Mouse (Mus musculus): ENCODE results near the gene Stx3. TPM values are rescaled to one million over a fixed set of nuclear protein-coding genes. Genes with fewer than 3 reads are reported as not detected.
A peak's percentile ranks its signal among the peaks of the same experiment; 100 is the strongest.

The Stx3 gene
- 10 to 100 TPM; 19.6 to 27.8 TPM for total RNA-seq (2021)
- long read RNA-seq, experiment 1, transcript Stx3-202 (11 exons, 2,810 nt), result minor isoform, 5 of 31 reads
- long read RNA-seq, experiment 1, transcript Stx3-208 (11 exons, 1,018 nt), result major isoform, 7 of 31 reads
- long read RNA-seq, experiment 1, partial matches to known transcripts, result 0 of 31 reads
- long read RNA-seq, experiment 1, other reads (novel, unspliced or antisense), result 16 of 31 reads
- long read RNA-seq, experiment 2, transcript Stx3-208 (11 exons, 1,018 nt), result major isoform, 6 of 21 reads
- long read RNA-seq, experiment 2, partial matches to known transcripts, result 2 of 21 reads
- long read RNA-seq, experiment 2, other reads (novel, unspliced or antisense), result 8 of 21 reads

DNA sequence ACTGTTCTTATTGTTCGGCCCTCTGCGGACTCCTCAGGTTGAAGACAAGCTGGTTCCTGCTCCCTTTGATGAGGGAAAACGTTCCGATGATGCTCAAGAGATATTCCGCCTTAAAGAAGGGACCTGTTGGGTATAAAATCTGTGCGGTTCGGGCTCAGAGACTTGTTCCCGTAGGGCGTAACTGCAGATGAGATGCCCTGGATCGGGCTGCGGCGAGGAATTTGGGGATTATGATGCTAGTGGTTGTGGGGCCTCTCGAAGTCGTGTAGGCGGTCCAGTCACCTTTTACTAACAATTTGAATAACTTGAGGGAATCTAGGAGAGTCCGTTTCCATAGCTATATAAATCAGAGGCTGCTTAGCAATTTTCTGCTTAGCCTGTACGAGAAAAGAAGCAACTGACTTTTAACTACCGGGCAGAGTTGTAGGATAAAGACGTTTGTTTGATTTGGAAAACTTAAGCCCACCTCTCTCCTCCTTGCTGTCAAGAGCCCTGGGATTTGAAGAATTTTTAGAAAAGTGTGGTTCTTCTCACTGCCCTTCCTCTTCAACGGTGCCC lies at the start of gene Stx3:
Gene Stx3 (minus strand): TSS at position 261 of the 558 bp plus-strand sequence.
- DNase-seq (ENCODE audit: low spot score in 2 of 2), result no peak

GRCm38 (mm10) chr19:11867837-11868236 lies 48.6 kb upstream of the Stx3 start:
- no peak for DNase-seq (ENCODE audit: low spot score in 2 of 2)

DNA sequence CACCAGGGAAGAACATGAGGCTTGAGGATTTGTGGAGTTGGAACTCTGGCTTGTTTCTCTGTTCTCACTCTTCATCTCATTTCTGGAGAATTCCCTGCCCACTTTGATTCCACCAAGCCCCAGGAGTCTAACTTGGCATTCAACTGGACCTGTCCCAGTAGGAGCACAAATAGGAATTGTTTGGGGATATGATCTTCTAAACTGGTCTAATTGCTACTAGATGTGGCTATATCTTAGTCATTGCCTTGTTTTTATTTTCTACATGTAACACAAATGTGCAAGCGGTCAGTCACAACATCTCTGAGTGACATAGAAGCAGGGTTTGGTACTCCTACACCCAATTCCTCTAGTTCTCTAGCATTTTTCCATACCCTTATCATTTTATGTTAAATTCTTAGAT lies 41.8 kb upstream of the Stx3 start, which contains the start of gene Olfr1418:
Gene Olfr1418 (minus strand): TSS at position 101 of the 400 bp plus-strand sequence.
- no peak for DNase-seq (ENCODE audit: low spot score in 2 of 2)

DNA sequence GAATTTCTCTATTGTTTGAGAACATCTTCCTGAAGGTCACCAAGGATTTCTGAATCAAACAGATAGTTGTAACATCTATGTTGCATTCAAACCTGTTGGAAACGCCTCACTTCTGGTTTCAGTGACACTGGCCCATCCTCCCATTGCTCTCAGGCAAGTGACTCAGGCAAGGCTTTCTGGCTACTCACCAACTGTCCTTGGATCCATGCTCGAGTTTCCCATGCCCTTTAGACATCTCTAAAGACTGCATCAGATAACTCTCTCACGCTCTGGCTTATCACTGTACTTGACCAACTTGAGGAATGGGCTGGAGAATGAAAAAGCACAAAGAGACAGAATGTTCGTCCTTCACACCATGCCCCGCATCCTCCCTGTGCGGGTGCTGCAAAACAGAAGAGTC lies 37.3 kb upstream of the Stx3 start:
- no peak for DNase-seq (ENCODE audit: low spot score in 2 of 2)

GRCm38 (mm10) chr19:11854821-11855220 lies 35.6 kb upstream of the Stx3 start:
- no peak for DNase-seq (ENCODE audit: low spot score in 2 of 2)

DNA sequence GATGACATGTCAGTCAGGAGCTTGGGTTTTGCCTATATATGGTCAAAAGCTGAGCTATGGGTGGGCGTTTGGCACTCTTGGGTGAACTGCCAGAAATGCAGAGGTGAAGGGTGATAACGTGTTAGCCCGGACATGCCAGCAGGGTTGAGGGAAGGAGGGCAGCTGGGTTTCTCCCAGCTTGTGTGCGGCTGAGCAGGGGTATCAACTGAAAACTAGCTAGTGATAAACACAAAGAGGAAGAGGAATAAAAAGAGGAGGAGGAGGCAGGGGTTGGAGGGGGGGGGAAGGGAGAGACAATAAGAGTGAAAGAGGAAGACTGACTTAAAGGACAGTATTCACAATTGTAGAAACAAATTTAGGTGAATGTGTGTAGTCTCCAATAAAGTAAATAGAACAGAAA lies 33.4 kb upstream of the Stx3 start:
- DNase-seq (ENCODE audit: low spot score in 2 of 2), result no peak

GRCm38 (mm10) chr19:11846333-11846732 lies 27.1 kb upstream of the Stx3 start:
- DNase-seq (ENCODE audit: low spot score in 2 of 2), result no peak

GRCm38 (mm10) chr19:11839119-11839518 lies 19.9 kb upstream of the Stx3 start, which contains the start of gene Olfr1417:
Gene Olfr1417 (minus strand): TSS chr19:11839219.
- DNase-seq (ENCODE audit: low spot score in 2 of 2), result no peak

GRCm38 (mm10) chr19:11823346-11824065 lies 4.3 kb upstream of the Stx3 start:
- no peak for DNase-seq (ENCODE audit: low spot score in 2 of 2)

GRCm38 (mm10) chr19:11820211-11820610 lies 1.0 kb upstream of the Stx3 start:
- DNase-seq (ENCODE audit: low spot score in 2 of 2), result no peak

GRCm38 (mm10) chr19:11819800-11820199 lies 597 bp upstream of the Stx3 start:
- DNase-seq (ENCODE audit: low spot score in 2 of 2), result peak; percentile 54 to 58

- DNase-seq (ENCODE audit: low spot score in 2 of 2), result peak; percentile 28 to 52
These were observed 732 bp downstream of the Stx3 start for GRCm38 (mm10) chr19:11818199-11819142.

GRCm38 (mm10) chr19:11817586-11817985 lies 1.6 kb downstream of the Stx3 start:
- DNase-seq (ENCODE audit: low spot score in 2 of 2), result no peak

DNA sequence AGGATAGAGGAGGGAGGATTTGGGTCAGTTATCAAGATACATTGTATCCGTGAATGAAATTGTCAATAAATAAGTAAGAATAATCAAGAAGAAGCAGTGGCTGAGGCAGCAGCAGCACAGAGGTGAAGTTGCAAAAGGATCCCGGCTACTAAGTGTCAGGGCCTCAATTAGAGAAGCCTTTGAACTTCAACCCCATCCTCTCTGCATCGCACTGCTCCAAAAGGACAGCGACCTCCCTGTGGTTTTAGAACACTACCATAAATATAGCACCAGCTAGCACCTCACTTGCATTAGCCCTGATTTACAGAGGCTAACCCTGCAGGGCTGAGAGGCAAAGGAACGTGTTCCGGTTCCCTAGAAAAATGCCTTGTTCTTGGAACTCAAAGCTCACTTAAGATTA lies 2.5 kb downstream of the Stx3 start:
- DNase-seq (ENCODE audit: low spot score in 2 of 2), result no peak

DNA sequence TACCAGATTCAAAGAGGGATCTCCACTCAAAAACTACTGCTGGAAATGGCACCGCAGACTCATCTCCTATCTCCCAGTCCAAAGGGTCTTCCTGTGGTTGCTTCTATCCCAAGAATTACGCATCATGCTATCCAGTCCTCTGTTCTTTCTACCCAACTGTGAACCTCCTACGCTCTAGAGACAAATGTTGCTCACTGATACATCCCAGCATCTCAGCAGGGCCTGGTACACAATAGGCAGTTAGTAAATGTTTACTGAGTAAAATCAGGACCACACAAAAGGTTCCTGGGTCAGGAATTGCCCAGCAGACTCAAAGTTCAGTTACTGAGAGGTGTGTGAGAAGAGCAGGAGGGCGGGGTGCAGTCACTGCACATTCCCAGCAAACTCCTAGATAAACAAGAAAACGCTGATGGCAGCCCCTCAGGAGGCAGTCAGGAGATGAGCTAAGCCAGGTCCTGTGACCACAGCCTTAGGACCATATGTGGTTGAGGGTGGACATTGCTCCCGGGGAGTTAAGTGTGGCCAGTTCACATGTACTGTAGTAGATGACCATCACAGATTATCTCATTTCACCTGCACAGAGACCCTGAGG lies 4.4 kb downstream of the Stx3 start:
- DNase-seq (ENCODE audit: low spot score in 2 of 2), result no peak

DNA sequence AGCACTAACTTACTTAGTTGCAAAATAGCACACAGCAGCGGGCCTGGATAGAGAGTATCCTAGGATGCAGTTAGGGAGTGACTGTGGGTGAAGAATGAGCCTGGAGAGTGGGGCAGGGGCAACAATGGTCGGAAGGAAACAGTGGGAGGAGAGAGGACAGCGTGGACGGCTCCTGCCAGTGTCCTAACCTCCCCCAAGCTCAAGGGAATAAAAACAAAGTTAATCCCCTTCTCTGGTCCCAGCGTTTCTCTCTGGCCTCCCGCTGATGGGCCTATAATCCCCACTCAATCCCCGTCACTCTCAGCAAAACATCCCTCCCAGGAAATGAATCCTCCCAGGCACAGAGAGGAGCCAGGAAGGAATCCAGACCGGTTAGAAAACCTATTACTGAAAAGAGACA lies 5.6 kb downstream of the Stx3 start:
- DNase-seq (ENCODE audit: low spot score in 2 of 2), result no peak

GRCm38 (mm10) chr19:11813136-11813535 lies 6.1 kb downstream of the Stx3 start:
- DNase-seq (ENCODE audit: low spot score in 2 of 2), result no peak

- no peak for DNase-seq (ENCODE audit: low spot score in 2 of 2)
These were observed 7.4 kb downstream of the Stx3 start for GRCm38 (mm10) chr19:11811688-11812365.

DNA sequence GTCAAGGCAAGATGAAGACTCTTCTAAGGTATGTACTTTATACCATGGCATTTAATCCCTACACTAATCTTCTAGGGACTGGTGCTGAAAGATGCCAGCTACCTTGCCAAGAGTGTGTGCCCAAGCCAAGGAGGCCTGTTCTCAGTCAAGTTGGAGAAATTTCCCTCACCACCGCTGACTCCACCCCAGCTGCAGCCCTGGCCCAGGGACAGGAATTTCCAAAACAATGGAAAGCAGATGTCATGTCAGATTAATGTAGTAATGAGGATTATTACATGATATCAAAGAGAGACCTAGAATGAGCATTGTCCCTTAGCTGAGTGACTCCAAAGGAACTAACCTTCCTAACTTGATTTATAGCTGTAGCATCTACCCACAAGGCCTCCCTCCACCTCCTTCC lies 8.3 kb downstream of the Stx3 start:
- no peak for DNase-seq (ENCODE audit: low spot score in 2 of 2)
